Mouse (Mus musculus): ENCODE data around the gene Rbx1. TPM values are rescaled to one million over a fixed set of nuclear protein-coding genes. Genes with fewer than 3 reads are reported as not detected.
"Not testable (repeated sequence)": the region's sequence is repeated elsewhere in the genome, so short reads cannot be mapped to it uniquely, and the experiment has no call there.

Gene Rbx1
- polyA plus RNA-seq, 1 experiment from 2014 or later: 563 TPM

- no peak for TF ChIP-seq CTCF (IDR thresholded peaks at IDR 0.05; ENCODE audit: low read depth)
- Histone ChIP-seq H3K4me3 (replicated peaks; ENCODE audit: low read depth, low read length) (no peak overlapping the region), H3K4me1 (replicated peaks; ENCODE audit: insufficient read depth, low read length) (no peaks in the 10 kb centered on the region), H3K36me3 (ENCODE audit: insufficient read depth, low read length) (peaks cover 8% of the 10 kb centered on the region; the same call in 1 of the 2 replicates), H3K27me3 (ENCODE audit: insufficient read depth, low read length) (no peaks in the 10 kb centered on the region), H3K27ac (no peak overlapping the region), H3K9ac (ENCODE audit: low read depth, low read length) (no peak overlapping the region), H3K4me2 (ENCODE audit: low read length) (peak overlapping the region; percentile 16), H3K9me3 (replicated peaks; ENCODE audit: low read length) (no peaks in the 10 kb centered on the region)
- peak; percentile 70 for DNase-seq (ENCODE audit: low spot score)
- WGBS: 43% methylated on average over 21 of the region's 21 CpGs
- 0 out of 2 replicates have a peak, but pooled peaks have one; percentile 33 for ATAC-seq (replicated peaks; ENCODE audit: low FRiP score, low read depth)
Measured at GRCm38 (mm10) chr15:81479446-81480213, 13.5 kb downstream of the Rbx1 start.

DNA sequence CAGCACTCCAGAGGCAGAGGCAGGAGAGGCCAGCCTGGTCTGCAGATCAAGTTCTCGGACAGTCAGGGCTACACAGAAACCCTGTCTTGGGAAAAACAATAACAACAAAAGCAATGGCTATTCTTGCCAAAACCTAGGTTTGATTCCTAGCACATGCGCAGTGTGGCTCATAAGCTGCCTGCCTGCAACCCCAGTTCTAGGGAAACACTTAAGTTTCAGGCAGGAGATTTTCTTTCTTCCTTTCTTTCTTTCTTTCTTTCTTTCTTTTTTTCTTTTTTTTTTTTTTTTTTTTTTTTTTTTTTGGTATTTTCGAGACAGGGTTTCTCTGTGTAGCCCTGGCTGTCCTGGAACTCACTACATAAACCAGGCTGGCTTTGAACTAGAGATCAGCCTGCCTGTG lies 14.2 kb downstream of the Rbx1 start:
- H3K27me3 ChIP-seq (ENCODE audit: insufficient read depth, low read length); ATAC-seq (replicated peaks; ENCODE audit: low FRiP score, low read depth); H3K4me2 ChIP-seq (ENCODE audit: low read length); H3K4me1 ChIP-seq (replicated peaks; ENCODE audit: insufficient read depth, low read length); H3K27ac ChIP-seq; H3K9ac ChIP-seq (ENCODE audit: low read depth, low read length); DNase-seq (ENCODE audit: low spot score); H3K36me3 ChIP-seq (ENCODE audit: insufficient read depth, low read length); H3K9me3 ChIP-seq (replicated peaks; ENCODE audit: low read length); H3K4me3 ChIP-seq (replicated peaks; ENCODE audit: low read depth, low read length): not testable (repeated sequence)
- WGBS: 64% methylated on average over 3 of the region's 3 CpGs

- Histone ChIP-seq H3K9ac (ENCODE audit: low read depth, low read length) (0 out of 2 replicates have a peak overlapping the region, but pooled peaks have one; percentile 35), H3K27me3 (ENCODE audit: insufficient read depth, low read length) (no peaks in the 10 kb centered on the region), H3K36me3 (ENCODE audit: insufficient read depth, low read length) (no peaks in the 10 kb centered on the region), H3K4me2 (ENCODE audit: low read length) (peak overlapping the region; percentile 59), H3K9me3 (replicated peaks; ENCODE audit: low read length) (no peaks in the 10 kb centered on the region), H3K27ac (no peak overlapping the region), H3K4me1 (replicated peaks; ENCODE audit: insufficient read depth, low read length) (no peaks in the 10 kb centered on the region), H3K4me3 (replicated peaks; ENCODE audit: low read depth, low read length) (peak overlapping the region; percentile 24)
- ATAC-seq (replicated peaks; ENCODE audit: low FRiP score, low read depth): peak; percentile 60; the same call in 1 of the 2 replicates
- WGBS: 14% methylated on average over 13 of the region's 13 CpGs
- TF ChIP-seq CTCF (IDR thresholded peaks at IDR 0.05; ENCODE audit: low read depth): no peak
- peak; percentile 61 for DNase-seq (ENCODE audit: low spot score)
Measured at GRCm38 (mm10) chr15:81480977-81481379, 14.9 kb downstream of the Rbx1 start.

DNA sequence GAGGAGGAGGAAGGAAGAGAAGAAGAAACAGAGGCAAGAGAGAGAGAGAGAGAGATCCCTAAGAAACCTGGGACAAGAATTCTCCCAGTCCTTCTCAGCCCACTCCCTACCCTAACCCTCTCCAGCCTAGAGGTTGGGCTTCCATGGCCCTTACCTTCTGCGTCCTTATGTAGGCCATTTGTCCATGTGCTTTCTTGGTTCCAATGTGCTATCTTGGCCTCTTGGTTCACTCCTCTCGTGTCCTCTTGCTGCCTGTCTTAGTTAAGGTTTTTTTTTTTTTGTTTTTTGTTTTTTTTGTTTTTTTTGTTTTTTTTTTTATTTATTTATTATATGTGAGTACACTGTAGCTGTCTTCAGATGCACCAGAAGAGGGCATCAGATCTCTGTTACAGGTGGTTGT lies 16.9 kb downstream of the Rbx1 start:
- Histone ChIP-seq H3K27ac (no peak overlapping the region), H3K4me1 (replicated peaks; ENCODE audit: insufficient read depth, low read length) (no peaks in the 10 kb centered on the region), H3K9ac (ENCODE audit: low read depth, low read length) (no peak overlapping the region), H3K9me3 (replicated peaks; ENCODE audit: low read length) (no peaks in the 10 kb centered on the region), H3K27me3 (ENCODE audit: insufficient read depth, low read length) (no peaks in the 10 kb centered on the region), H3K4me2 (ENCODE audit: low read length) (no peak overlapping the region), H3K4me3 (replicated peaks; ENCODE audit: low read depth, low read length) (no peak overlapping the region), H3K36me3 (ENCODE audit: insufficient read depth, low read length) (no peaks in the 10 kb centered on the region)
- no peak for TF ChIP-seq CTCF (IDR thresholded peaks at IDR 0.05; ENCODE audit: low read depth)
- 80% methylated on average over 2 of the region's 2 CpGs for WGBS
- no peak for DNase-seq (ENCODE audit: low spot score)
- no peak for ATAC-seq (replicated peaks; ENCODE audit: low FRiP score, low read depth)

DNA sequence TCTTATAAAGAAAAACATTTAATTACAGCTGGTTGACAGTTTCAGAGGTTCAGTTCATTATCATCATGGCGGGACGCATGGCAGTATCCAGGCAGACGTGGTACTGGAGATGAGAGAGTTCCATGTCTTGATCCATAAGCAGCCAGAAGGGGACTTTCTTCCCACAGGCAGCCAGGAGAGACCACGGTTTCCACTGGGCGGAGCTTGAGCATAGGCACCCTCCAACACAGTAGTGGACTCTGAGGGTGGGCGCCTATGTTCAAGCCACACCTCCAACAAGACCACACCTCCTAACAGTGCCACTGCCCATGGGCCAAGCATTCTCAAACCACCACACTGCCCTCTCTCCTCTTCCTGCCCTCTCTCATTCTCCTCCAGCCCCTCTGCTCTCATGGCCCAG lies 17.6 kb downstream of the Rbx1 start:
- Histone ChIP-seq H3K27me3 (ENCODE audit: insufficient read depth, low read length) (no peaks in the 10 kb centered on the region), H3K36me3 (ENCODE audit: insufficient read depth, low read length) (no peaks in the 10 kb centered on the region), H3K4me2 (ENCODE audit: low read length) (no peak overlapping the region), H3K9me3 (replicated peaks; ENCODE audit: low read length) (no peaks in the 10 kb centered on the region), H3K9ac (ENCODE audit: low read depth, low read length) (no peak overlapping the region), H3K4me1 (replicated peaks; ENCODE audit: insufficient read depth, low read length) (no peaks in the 10 kb centered on the region), H3K4me3 (replicated peaks; ENCODE audit: low read depth, low read length) (no peak overlapping the region), H3K27ac (no peak overlapping the region)
- 86% methylated on average over 6 of the region's 6 CpGs for WGBS
- ATAC-seq (replicated peaks; ENCODE audit: low FRiP score, low read depth) (no peak), DNase-seq (ENCODE audit: low spot score) (no peak)
- no peak for TF ChIP-seq CTCF (IDR thresholded peaks at IDR 0.05; ENCODE audit: low read depth)

DNA sequence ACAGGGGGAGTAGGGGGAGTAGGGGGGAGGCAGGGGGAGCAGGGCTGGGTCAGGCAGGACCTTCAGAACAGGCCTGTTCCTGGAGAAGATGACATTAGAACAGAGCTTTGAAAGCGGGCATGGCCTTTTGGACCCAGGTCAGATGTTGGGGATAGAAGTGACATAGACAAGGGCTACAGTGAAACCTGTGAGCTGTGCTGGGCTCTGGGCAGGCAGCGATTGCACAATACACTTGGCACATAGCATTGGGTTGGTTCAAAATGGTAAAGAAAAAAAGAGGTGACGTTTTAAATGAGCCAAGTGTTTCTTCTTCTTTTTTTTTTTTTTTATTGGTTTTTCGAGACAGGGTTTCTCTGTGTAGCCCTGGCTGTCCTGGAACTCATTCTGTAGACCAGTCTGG lies 19.4 kb downstream of the Rbx1 start:
- Histone ChIP-seq H3K4me2 (ENCODE audit: low read length) (no peak overlapping the region), H3K9me3 (replicated peaks; ENCODE audit: low read length) (no peaks in the 10 kb centered on the region), H3K27ac (no peak overlapping the region), H3K27me3 (ENCODE audit: insufficient read depth, low read length) (no peaks in the 10 kb centered on the region), H3K36me3 (ENCODE audit: insufficient read depth, low read length) (no peaks in the 10 kb centered on the region), H3K4me3 (replicated peaks; ENCODE audit: low read depth, low read length) (no peak overlapping the region), H3K9ac (ENCODE audit: low read depth, low read length) (no peak overlapping the region), H3K4me1 (replicated peaks; ENCODE audit: insufficient read depth, low read length) (no peaks in the 10 kb centered on the region)
- TF ChIP-seq CTCF (IDR thresholded peaks at IDR 0.05; ENCODE audit: low read depth): no peak
- 85% methylated on average over 4 of the region's 4 CpGs for WGBS
- ATAC-seq (replicated peaks; ENCODE audit: low FRiP score, low read depth) (no peak), DNase-seq (ENCODE audit: low spot score) (no peak)

Data from kidney, postnatal 0 days (tissue).